Mouse (Mus musculus): Measurements from ENCODE around the gene Irx2. TPM values are rescaled to one million over a fixed set of nuclear protein-coding genes. Genes with fewer than 3 reads are reported as not detected.

Gene Irx2
- polyA plus RNA-seq, 1 experiment from 2014 or later, result 8.0 TPM

DNA sequence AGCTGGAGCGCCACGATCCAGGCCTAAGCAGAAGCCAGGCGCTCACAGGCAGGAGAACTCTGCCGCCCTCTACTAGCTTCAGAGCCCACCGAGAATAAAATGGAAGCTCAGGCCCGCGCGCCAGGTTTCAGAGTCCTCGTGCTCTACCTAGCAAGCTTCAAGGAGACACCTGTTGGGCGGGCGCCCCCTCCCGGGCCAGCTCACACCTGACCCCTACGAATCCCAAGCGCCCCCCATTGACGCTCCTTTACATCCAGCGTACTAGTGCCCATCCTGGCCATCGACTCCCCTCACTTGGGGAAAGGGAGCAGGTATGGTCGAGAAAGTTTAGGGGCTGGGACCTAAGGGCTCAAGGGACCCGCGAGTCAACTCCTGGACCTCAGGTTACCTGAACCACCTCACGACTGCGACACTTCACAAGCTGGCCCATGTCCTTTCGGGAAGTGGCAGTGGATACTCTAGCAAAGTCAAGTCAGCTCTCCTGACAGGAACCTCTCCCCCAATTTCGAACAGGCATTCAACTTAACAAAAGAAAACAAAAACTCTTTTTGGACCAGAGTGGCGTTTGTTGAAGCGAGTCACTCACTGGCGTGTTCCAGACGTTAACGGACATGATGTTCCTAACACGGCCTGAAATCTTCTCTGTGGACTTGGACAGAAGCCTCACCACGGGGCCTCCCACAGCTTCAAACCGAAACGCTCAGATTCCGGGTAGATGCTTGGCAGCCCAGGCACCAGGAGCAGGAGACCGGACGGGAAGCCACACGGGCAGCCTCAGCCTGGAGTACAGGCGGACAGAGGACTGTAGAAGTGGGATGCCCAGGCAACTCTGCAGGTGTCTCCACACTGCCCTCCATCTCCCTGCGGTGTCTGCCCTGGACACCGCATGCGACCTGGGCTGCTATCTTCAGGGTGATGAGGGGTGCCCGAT lies 964 bp upstream of the Irx2 start:
- peak overlapping the region; percentile 13; the same call in 1 of the 2 replicates for H3K27ac ChIP-seq
- ATAC-seq (replicated peaks; ENCODE audit: low FRiP score), result peak; percentile 50; the same call in 1 of the 2 replicates
- H3K9me3 ChIP-seq (replicated peaks), result no peaks in the 10 kb centered on the region
- 0 out of 2 replicates have a peak overlapping the region, but pooled peaks have one; percentile 33 for H3K9ac ChIP-seq
- peak overlapping the region; percentile 55 for H3K4me3 ChIP-seq (replicated peaks)
- peaks cover 100% of the 10 kb centered on the region for H3K27me3 ChIP-seq
- WGBS, result under 1% methylated on average over 42 of the region's 42 CpGs
- H3K4me2 ChIP-seq, result peak overlapping the region; percentile 95
- no peaks in the 10 kb centered on the region for H3K36me3 ChIP-seq
- peaks cover 45% of the 10 kb centered on the region for H3K4me1 ChIP-seq

DNA sequence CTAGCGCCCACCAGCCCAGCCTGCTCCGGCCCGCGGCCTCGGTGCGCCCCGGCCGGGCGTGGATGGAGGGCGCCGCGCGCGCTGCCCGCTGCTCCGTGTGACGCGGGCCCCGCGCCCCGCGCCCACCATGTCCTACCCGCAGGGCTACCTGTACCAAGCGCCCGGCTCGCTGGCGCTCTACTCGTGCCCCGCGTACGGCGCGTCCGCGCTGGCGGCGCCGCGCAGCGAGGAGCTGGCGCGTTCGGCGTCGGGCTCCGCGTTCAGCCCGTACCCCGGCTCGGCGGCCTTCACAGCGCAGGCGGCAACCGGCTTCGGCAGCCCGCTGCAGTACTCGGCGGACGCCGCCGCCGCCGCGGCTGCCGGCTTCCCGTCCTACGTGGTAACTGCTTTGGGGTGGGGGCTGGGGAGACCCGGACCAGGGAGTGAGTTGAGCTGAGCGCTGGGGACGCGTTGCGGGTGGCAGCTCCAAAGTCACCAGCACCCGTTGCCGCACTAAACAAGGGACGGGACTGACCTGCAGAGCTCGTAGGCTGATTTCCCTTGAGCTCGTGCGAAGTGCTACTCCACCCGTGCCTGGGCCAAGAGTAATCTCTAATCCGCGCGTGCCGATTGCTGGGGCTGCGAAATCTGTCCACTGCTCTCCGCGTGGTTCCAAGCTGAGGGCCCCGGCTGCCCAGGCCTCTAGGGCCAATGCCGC lies 463 bp downstream of the Irx2 start:
- peak; percentile 76; the same call in 1 of the 2 replicates for ATAC-seq (replicated peaks; ENCODE audit: low FRiP score)
- peak overlapping the region; percentile 14; the same call in 1 of the 2 replicates for H3K27ac ChIP-seq
- under 1% methylated on average over 88 of the region's 88 CpGs for WGBS

DNA sequence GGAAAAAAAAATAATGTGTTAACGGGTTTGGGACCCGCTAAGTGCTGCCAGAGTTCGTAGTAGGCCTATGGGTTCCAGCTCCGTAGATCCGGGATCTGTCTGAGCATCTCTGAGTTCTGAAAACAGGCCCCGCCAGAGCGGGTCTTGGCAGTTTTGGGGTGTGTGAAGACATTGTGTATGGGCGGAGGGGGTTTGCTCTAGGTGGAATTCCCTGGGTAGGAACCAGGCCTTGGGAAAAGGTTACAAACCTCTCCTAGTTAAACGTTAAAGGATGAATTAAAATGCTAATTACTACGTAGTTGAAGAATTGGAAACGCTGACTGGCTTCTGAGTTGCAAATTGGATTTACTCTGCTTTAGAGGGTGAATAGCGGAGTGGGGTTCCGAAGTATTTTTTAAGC lies 1.2 kb downstream of the Irx2 start:
- no peak overlapping the region for H3K27ac ChIP-seq
- H3K4me2 ChIP-seq, result 0 out of 2 replicates have a peak overlapping the region, but pooled peaks have one; percentile 95
- no peak for ATAC-seq (replicated peaks; ENCODE audit: low FRiP score)
- under 1% methylated on average over 13 of the region's 13 CpGs for WGBS
- H3K36me3 ChIP-seq, result no peaks in the 10 kb centered on the region
- H3K4me1 ChIP-seq, result peaks cover 36% of the 10 kb centered on the region
- peak overlapping the region; percentile 55 for H3K4me3 ChIP-seq (replicated peaks)
- H3K9ac ChIP-seq, result no peak overlapping the region
- H3K27me3 ChIP-seq, result peaks cover 99% of the 10 kb centered on the region
- no peaks in the 10 kb centered on the region for H3K9me3 ChIP-seq (replicated peaks)

More for the DNA sequence above, 463 bp downstream of the Irx2 start:
- H3K4me2 ChIP-seq, result peak overlapping the region; percentile 95
- H3K36me3 ChIP-seq, result no peaks in the 10 kb centered on the region
- H3K4me1 ChIP-seq, result peaks cover 41% of the 10 kb centered on the region
- H3K9me3 ChIP-seq (replicated peaks), result no peaks in the 10 kb centered on the region
- H3K27me3 ChIP-seq, result peaks cover 99% of the 10 kb centered on the region
- H3K4me3 ChIP-seq (replicated peaks), result peak overlapping the region; percentile 55
- H3K9ac ChIP-seq, result peak overlapping the region; percentile 51

DNA sequence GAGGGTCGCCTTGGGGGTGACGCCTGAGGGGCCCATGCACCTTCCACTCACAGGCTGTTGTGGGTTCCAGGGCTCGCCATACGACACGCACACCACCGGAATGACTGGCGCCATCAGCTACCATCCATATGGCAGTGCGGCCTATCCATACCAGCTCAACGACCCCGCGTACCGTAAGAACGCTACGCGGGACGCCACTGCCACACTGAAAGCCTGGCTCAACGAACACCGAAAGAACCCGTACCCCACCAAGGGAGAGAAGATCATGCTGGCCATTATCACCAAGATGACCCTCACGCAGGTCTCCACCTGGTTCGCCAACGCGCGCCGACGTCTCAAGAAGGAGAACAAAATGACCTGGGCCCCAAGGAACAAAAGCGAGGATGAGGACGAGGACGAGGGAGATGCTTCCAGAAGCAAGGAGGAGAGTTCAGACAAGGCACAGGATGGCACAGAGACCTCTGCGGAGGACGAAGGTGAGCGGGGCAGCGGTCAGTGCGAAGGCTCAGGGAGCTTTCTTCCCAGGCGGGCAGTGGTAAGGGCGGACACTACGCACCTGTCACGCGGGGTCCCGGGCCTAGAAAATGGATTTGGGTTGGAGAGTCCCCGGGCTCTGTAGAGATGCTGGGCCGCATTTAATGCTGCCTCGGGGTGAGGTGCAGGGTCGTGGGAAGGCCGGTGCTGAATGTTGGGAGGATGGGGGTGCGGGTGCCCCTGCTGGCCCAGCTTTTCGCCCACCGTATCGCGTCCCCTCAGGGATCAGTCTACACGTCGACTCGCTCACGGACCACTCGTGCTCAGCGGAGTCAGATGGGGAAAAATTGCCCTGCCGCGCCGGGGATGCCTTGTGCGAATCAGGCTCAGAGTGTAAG lies 2.1 kb downstream of the Irx2 start:
- ATAC-seq (replicated peaks; ENCODE audit: low FRiP score), result no peak
- no peaks in the 10 kb centered on the region for H3K9me3 ChIP-seq (replicated peaks)
- H3K9ac ChIP-seq, result no peak overlapping the region
- H3K36me3 ChIP-seq, result no peaks in the 10 kb centered on the region
- peaks cover 99% of the 10 kb centered on the region for H3K27me3 ChIP-seq
- peaks cover 33% of the 10 kb centered on the region for H3K4me1 ChIP-seq
- peak overlapping the region; percentile 36 for H3K4me2 ChIP-seq
- WGBS, result 1% methylated on average over 60 of the region's 60 CpGs
- peak overlapping the region; percentile 55 for H3K4me3 ChIP-seq (replicated peaks)
- H3K27ac ChIP-seq, result no peak overlapping the region

DNA sequence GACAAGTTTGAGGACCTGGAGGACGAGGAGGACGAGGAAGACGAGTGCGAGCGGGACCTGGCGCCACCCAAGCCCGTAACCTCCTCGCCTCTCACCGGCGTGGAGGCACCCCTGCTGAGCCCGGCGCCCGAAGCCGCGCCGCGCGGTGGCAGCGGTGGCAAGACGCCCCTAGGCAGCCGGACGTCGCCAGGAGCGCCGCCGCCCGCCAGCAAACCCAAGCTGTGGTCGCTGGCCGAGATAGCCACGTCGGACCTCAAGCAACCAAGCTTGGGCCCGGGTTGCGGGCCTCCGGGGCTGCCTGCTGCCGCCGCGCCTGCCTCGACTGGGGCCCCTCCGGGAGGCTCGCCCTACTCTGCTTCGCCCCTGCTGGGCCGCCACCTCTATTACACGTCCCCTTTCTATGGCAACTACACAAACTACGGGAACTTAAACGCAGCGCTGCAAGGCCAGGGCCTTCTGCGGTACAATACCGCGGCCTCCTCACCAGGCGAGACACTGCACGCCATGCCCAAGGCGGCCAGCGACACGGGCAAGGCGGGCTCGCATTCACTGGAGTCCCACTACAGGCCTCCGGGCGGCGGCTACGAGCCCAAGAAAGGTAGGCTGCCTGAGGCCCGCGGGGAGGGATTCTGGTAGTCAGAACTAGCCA lies 2.9 kb downstream of the Irx2 start:
- WGBS, result under 1% methylated on average over 45 of the region's 62 CpGs
- H3K9ac ChIP-seq, result no peak overlapping the region
- peaks cover 97% of the 10 kb centered on the region for H3K27me3 ChIP-seq
- no peak for ATAC-seq (replicated peaks; ENCODE audit: low FRiP score)
- no peak overlapping the region for H3K27ac ChIP-seq
- peak overlapping the region; percentile 55 for H3K4me3 ChIP-seq (replicated peaks)
- peak overlapping the region; percentile 36 for H3K4me2 ChIP-seq
- no peaks in the 10 kb centered on the region for H3K9me3 ChIP-seq (replicated peaks)
- peaks cover 33% of the 10 kb centered on the region for H3K4me1 ChIP-seq
- no peaks in the 10 kb centered on the region for H3K36me3 ChIP-seq

DNA sequence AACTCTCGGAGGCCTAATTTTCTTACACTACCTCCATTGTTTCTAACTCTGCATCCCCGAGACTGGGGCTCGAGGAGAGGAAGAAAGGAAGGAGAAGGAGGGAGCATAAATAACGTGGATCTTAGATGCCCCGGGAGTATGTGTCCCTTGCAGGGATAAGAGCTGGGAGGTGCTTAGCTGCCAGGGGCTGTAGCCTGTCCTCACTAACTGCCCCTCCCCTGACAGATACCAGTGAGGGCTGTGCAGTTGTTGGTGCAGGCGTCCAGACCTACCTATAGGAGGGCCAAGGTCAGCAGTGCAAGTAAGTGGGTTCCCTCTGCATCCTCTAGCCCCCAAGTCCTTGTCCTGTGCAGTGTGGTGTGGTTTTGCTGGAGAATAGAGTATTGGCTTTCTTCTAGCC lies 3.7 kb downstream of the Irx2 start:
- no peaks in the 10 kb centered on the region for H3K9me3 ChIP-seq (replicated peaks)
- peaks cover 96% of the 10 kb centered on the region for H3K27me3 ChIP-seq
- no peak overlapping the region for H3K9ac ChIP-seq
- 8% methylated on average over 6 of the region's 6 CpGs for WGBS
- H3K4me2 ChIP-seq, result peak overlapping the region; percentile 36; the same call in 1 of the 2 replicates
- no peak overlapping the region for H3K27ac ChIP-seq
- no peak for ATAC-seq (replicated peaks; ENCODE audit: low FRiP score)
- peak overlapping the region; percentile 55 for H3K4me3 ChIP-seq (replicated peaks)
- H3K36me3 ChIP-seq, result no peaks in the 10 kb centered on the region
- peaks cover 33% of the 10 kb centered on the region for H3K4me1 ChIP-seq

DNA sequence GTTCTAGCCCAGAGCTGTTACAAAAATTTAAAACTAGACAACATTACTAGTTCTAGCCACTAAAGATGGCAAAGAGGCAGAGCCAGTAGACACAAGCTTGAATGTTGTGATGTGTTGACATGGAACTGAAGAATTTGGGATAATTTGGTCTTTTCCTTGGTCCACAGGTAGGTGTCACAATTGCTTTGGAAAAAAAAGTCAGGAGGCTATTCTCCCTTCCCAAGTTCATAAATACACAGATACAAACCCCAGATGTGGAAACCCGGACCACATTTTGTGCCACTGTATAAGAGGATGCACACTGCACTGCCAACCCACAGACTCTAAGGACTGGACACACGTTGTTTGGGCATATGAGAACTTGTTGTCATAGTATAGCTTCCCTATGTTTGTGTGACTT lies 4.5 kb downstream of the Irx2 start:
- H3K9ac ChIP-seq, result no peak overlapping the region

DNA sequence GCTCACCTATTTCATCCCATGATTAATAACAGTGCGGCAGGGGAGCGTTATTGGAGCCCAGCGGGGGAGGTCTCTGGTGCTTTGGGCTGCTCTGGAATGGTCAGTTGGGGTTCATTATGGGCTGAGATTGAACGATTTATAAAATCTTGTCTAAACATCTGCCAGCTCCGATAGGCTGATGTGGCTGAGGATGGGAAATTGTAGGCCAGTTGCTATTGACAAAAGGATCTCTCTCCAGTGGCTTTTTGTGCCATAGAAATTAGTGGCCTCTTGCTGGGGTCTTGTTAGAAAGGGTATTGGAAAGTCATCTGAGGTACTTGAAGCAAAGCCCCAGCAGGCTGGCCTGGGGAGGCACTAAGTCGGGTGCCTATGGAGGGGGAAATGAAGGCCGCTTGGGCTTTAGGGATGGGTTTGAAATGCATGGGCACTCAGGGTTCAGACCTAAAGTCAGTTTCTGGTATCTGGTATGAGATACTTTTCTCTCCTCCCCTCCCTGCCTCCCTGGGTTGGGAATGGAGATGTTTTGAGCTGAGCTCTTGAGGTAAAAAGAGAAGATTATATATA lies 6.2 kb downstream of the Irx2 start:
- 7% methylated on average over 7 of the region's 7 CpGs for WGBS
- Histone ChIP-seq H3K9me3 (replicated peaks) (no peaks in the 10 kb centered on the region), H3K36me3 (no peaks in the 10 kb centered on the region), H3K4me2 (no peak overlapping the region), H3K4me1 (peaks cover 19% of the 10 kb centered on the region), H3K4me3 (replicated peaks) (no peak overlapping the region), H3K9ac (no peak overlapping the region), H3K27ac (no peak overlapping the region), H3K27me3 (peaks cover 96% of the 10 kb centered on the region)
- no peak for ATAC-seq (replicated peaks; ENCODE audit: low FRiP score)

More for the DNA sequence above, 4.5 kb downstream of the Irx2 start:
- Histone ChIP-seq H3K4me1 (peaks cover 25% of the 10 kb centered on the region), H3K4me2 (no peak overlapping the region), H3K36me3 (no peaks in the 10 kb centered on the region), H3K4me3 (replicated peaks) (no peak overlapping the region), H3K9me3 (replicated peaks) (no peaks in the 10 kb centered on the region), H3K27ac (no peak overlapping the region), H3K27me3 (peaks cover 96% of the 10 kb centered on the region)
- 24% methylated on average over 2 of the region's 2 CpGs for WGBS
- ATAC-seq (replicated peaks; ENCODE audit: low FRiP score), result no peak

DNA sequence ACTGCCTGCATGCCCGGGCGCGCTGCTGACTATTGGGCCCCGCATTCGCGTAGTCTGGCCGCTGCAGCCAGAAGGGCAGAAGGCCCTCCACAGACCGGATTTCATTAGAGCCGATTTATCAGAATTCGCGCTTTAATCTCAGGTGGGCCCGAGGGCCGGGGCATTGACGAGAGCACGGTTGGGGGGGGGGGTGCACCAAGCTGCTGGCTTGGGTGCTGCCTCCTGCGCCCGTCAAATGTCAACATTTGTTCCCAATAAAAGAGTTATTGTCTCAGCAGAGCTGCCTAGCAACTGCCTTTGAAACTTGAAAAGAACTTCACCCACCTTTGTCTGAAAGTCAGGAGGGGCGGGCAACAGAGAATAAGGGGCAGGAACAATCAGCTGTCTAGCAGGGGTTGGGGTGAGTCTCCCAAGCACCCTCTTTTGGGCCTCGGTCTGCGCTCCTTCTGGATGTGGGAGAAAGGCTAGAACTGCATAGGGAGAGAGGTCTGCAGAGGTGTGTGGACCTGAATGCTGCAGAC lies 7.8 kb downstream of the Irx2 start:
- Histone ChIP-seq H3K36me3 (no peaks in the 10 kb centered on the region), H3K27me3 (peaks cover 96% of the 10 kb centered on the region), H3K4me1 (peaks cover 17% of the 10 kb centered on the region), H3K4me3 (replicated peaks) (no peak overlapping the region), H3K27ac (no peak overlapping the region), H3K9me3 (replicated peaks) (no peaks in the 10 kb centered on the region), H3K9ac (no peak overlapping the region), H3K4me2 (no peak overlapping the region)
- ATAC-seq (replicated peaks; ENCODE audit: low FRiP score), result no peak
- 1% methylated on average over 20 of the region's 20 CpGs for whole genome bisulfite sequencing

DNA sequence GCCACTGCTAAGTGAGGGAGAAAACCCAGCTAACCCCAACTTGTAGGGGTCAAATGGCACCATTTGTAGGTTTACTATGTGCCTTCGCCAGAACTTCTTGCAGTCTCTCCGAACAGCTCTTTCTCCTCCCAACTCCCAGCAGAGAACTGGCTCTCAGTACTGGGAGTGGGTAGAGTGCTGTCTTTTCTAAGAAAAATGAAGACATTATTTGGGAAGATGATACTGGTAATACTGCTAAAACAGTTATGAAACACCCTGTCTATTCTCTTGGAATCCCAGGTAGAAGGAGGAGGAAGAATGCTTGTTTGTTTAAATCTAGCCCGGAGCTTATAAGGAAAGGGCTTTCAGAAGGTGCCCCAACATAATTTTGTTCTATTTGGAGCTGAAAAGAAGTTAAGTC lies 8.9 kb downstream of the Irx2 start:
- Histone ChIP-seq H3K9ac (no peak overlapping the region), H3K4me2 (no peak overlapping the region), H3K27me3 (peaks cover 96% of the 10 kb centered on the region), H3K4me1 (peaks cover 13% of the 10 kb centered on the region), H3K27ac (no peak overlapping the region), H3K4me3 (replicated peaks) (no peak overlapping the region), H3K9me3 (replicated peaks) (no peaks in the 10 kb centered on the region), H3K36me3 (no peaks in the 10 kb centered on the region)
- 9% methylated on average over 3 of the region's 3 CpGs for WGBS
- ATAC-seq (replicated peaks; ENCODE audit: low FRiP score), result no peak
